Comparison of ENCODE assay signal across 1 mouse cellular context in the genomic region with DNA sequence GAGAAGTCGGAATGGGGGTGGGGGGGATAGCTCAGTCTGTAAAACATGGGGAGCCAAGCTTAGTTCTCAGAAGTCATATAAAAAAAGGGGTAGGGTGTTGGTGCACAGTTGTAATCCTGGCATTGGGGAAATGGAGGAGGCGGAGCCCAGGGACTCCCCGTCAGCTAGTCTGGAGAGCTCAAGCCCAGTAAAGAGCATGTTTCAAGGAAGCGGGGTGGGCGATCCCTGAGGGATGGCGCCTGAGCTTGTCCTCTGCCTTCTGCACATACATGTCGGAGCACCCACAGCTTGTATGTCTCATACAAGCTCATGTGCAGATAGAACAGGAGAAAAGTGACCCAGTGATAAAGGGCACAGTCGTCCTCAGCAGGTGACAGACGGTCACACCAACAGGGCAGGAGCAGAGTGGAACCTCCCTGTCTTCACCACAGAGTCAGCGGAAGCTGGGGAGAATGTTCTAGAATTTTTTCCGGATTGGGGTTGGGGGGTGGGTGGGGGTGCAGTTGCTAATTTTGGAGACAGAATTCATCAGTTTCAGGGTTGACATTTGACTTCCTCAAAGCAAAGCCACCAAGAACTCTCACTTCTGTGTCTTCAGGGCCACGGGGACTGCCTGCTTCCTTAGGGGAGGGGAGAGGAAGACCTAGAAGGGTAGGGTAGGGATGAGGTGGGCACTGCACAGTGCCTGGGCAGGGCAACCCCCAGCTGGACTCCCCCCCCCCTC.
TF ChIP-seq lines count a peak whose summit lies in the region.

No protein-coding gene starts in this region.

TF ChIP-seq in CH12.LX, 34 proteins besides CTCF, POLR2A, EP300 and RAD21 (continued from another document):
- no peak for TF ChIP-seq GABPA (IDR thresholded peaks at IDR 0.05; ENCODE audit: insufficient replicate concordance, low read depth, low read length)
- TF ChIP-seq MAFK (IDR thresholded peaks at IDR 0.05; ENCODE audit: insufficient replicate concordance, low read length), result peak; percentile 61; the same call in 1 of the 2 replicates
- peak; percentile 73 for TF ChIP-seq CHD2 (IDR thresholded peaks at IDR 0.05; ENCODE audit: low read length)
- no peak for TF ChIP-seq ZKSCAN1 (IDR thresholded peaks at IDR 0.05; ENCODE audit: borderline replicate concordance, low read depth, low read length)
- 0 out of 2 replicates have a peak, but pooled peaks have one; percentile 66 for TF ChIP-seq TCF12 (IDR thresholded peaks at IDR 0.05; ENCODE audit: low read depth, low read length)
- no peak for TF ChIP-seq SMC3 (IDR thresholded peaks at IDR 0.05; ENCODE audit: low read depth, low read length)
- peak; percentile 93 for TF ChIP-seq IRF4 (IDR thresholded peaks at IDR 0.05; ENCODE audit: low read depth, low read length)
- no peak for TF ChIP-seq ZMIZ1 (IDR thresholded peaks at IDR 0.05; ENCODE audit: low read depth, low read length)
- no peak for TF ChIP-seq POLR2AphosphoS2 (IDR thresholded peaks at IDR 0.05; ENCODE audit: low read depth, low read length)
- TF ChIP-seq TBP (conservative IDR thresholded peaks at IDR 0.05; ENCODE audit: low read depth, low read length), result no peak
- no peak for TF ChIP-seq NELFE (IDR thresholded peaks at IDR 0.05; ENCODE audit: low read depth, low read length)
- no peak for TF ChIP-seq MXI1 (IDR thresholded peaks at IDR 0.05; ENCODE audit: low read depth, low read length)
- no peak for TF ChIP-seq MAX (IDR thresholded peaks at IDR 0.05; ENCODE audit: low read length)
- peak; percentile 72; the same call in 1 of the 2 replicates for TF ChIP-seq MAZ (IDR thresholded peaks at IDR 0.05; ENCODE audit: low read depth, low read length)
- no peak for TF ChIP-seq ZNF384 (IDR thresholded peaks at IDR 0.05; ENCODE audit: low read depth, low read length)
- peak; percentile 64; the same call in 1 of the 2 replicates for TF ChIP-seq ETS1 (conservative IDR thresholded peaks at IDR 0.05; ENCODE audit: low read depth, low read length)
- no peak; the same call in 1 of the 2 replicates for TF ChIP-seq RCOR1 (conservative IDR thresholded peaks at IDR 0.05; ENCODE audit: low read depth, low read length)
- no peak for TF ChIP-seq KAT2A (IDR thresholded peaks at IDR 0.05; ENCODE audit: insufficient replicate concordance, low read length)
- TF ChIP-seq HCFC1 (IDR thresholded peaks at IDR 0.05; ENCODE audit: low read depth, low read length), result no peak
- no peak for TF ChIP-seq E2F4 (IDR thresholded peaks at IDR 0.05; ENCODE audit: insufficient replicate concordance, low read depth, low read length)
